Mouse (Mus musculus): ENCODE data around the gene Nprl3.
"Not testable (repeated sequence)": the region's sequence is repeated elsewhere in the genome, so short reads cannot be mapped to it uniquely, and the experiment has no call there.

GRCm38 (mm10) chr11:32292819-32293218 lies 25.3 kb upstream of the Nprl3 start:
- not testable (repeated sequence) for TF ChIP-seq CTCF (IDR thresholded peaks at IDR 0.05; ENCODE audit: borderline replicate concordance, control insufficient read depth, extremely low read depth, insufficient read depth, low read length, poor library complexity); POLR2A (IDR thresholded peaks at IDR 0.05; ENCODE audit: control insufficient read depth, extremely low read depth, insufficient read depth, low read length, poor library complexity)

Measured in thymus, adult 2 months (tissue).